In the genomic region with DNA sequence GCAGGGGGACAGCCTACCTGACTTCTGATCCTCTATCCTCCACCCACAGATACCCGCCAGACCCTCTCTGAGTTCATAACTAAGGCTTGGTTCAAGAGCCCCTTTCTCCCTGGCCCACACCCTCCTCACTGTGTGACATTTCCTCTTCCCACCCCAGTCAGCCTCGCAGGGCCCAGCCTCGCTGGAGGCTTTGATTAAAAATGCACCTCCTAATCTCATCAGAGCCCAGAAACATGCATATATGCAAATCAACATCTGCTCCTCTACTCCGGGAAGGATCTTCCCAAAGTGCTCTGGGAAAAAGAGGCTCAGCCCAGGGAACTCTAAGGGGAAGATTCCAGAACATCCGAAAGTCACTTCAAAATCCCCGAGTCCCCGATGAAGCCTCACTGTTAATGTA, we compare ENCODE assay signal across 13 mouse cellular contexts.
"Had no signal": no experiment of that assay in that cellular context is flagged by ENCODE, and none has a peak within 500 bp of the region (broad histone marks: within the 10 kb centered on the region; RNA-seq: fewer than 3 reads in every experiment).

No protein-coding gene starts in this region.

- DNase-seq: lung, adult 2 months; lung, postnatal 36 days; right cerebral cortex, postnatal 4 days; spleen, adult 18-20 months; thymus, adult 18-20 months; thymus, postnatal 14 days had no signal

- H3K4me3 ChIP-seq: kidney, embryonic 15.5 days; left cerebral cortex, adult 2 months; limb, embryonic 10.5 days; liver, embryonic 15.5 days; neural tube, embryonic 12.5 days had no signal

- H3K4me1 ChIP-seq: liver, embryonic 15.5 days; neural tube, embryonic 12.5 days had no signal

- H3K9ac ChIP-seq: kidney, embryonic 15.5 days; liver, embryonic 15.5 days; neural tube, embryonic 12.5 days had no signal

- H3K9me3 ChIP-seq: kidney, embryonic 15.5 days; limb, embryonic 10.5 days; liver, embryonic 15.5 days; neural tube, embryonic 12.5 days had no signal

- H3K27me3 ChIP-seq: liver, embryonic 15.5 days had no signal

- H3K4me2 ChIP-seq: kidney, embryonic 15.5 days; liver, embryonic 11.5 days; liver, embryonic 15.5 days; neural tube, embryonic 12.5 days had no signal

- ATAC-seq: lung, postnatal 0 days had no signal

- H3K36me3 ChIP-seq: kidney, embryonic 15.5 days; limb, embryonic 10.5 days; liver, embryonic 15.5 days; neural tube, embryonic 12.5 days had no signal

- H3K27ac ChIP-seq: kidney, embryonic 15.5 days; left cerebral cortex, adult 2 months; limb, embryonic 10.5 days; liver, embryonic 15.5 days; neural tube, embryonic 12.5 days had no signal
